Mouse (Mus musculus) thymus, adult 18-20 months (tissue): ENCODE measurements at regions not wholly inside any gene's neighbourhood (a gene's known extent, or its start where the extent isn't known, plus 50 kb on each side); places are given as distances from the start of the nearest gene placed in this dataset.

ENCODE experiments used
- DNase-seq, 2 experiments: peaks; one replicate each; pipeline ENCODE4 v3.0.0; 2022; ENCODE audit warnings: mixed read lengths in 2 of 2

DNA sequence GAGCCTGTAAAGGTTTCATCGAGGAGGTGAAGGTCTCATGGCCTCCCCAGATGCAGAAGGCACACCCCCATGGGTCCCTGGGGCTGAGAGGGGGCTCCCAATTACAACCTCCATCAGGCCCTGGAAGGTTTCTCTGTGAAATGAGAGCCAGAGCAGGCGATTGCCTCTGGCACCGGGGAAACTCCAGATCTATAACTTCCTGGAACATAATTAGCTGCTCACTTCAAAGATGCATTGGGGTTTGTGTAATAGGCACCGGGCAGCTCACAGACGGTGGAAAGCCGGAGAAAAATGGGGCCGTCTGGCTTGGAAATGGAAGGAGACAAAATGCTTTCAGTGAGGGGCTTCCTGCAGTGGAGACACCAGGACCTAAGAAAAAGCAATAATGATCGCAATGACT lies 151.2 kb upstream of the Mvb12b start:
- no peak for DNase-seq

DNA sequence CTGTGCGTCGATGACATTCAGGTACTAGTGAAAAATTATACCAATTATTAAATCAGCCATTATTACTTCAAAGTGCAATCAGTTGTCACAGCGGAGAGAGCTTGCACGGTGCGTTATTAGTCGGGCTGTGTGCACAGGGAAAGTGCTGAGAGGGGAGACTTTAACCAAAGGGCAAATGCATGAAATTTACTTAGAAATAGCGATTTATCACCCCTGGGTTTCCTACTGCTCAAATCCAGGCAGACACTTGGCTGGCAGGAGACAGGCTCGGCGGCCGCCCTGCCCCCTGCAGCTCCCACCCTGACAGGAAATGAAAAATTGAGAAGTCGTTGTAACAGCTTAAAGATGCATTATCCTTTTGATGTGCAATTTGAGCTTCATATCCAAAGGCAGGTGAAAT lies 145.5 kb upstream of the Mvb12b start:
- DNase-seq: no peak

DNA sequence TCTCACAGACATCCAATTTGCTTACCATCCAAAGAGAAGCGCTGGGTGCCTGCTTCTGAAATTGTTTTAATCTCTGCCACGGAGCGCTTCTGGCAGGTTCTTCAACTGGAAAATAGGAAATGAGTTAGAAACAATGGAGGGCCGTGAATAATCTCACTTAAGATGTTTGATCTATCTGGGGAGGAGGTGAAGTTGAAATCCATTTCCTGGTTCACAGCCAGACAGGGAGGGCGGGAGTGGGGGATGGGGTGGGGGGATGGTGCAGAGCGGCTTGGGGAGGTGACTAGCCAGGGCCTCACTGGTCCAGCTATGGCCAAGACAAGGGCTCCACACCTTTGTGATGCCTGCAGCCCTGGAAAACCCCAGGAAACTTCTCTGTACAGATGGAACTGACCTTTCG lies 143.7 kb upstream of the Mvb12b start:
- no peak for DNase-seq

DNA sequence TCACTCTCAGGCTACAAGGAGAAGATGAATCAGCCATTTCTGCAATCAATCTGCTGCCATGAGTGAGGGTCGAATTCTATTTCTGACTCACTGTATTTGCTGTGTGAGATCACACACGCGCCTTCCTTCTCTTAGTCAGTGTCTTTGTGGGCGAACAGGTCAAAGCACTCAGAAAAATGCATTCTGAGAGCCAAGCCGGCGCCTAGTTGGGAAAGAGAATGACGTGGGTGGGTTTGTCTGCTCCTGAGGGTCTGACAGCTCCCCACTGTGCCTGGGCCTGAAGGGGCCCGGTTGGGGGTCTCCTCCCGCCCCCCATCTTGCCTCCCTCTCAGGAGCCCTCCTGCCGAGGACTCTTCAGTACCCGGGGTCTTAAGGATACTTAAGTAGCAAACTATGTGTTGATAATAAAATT lies 143.3 kb upstream of the Mvb12b start:
- DNase-seq: no peak

DNA sequence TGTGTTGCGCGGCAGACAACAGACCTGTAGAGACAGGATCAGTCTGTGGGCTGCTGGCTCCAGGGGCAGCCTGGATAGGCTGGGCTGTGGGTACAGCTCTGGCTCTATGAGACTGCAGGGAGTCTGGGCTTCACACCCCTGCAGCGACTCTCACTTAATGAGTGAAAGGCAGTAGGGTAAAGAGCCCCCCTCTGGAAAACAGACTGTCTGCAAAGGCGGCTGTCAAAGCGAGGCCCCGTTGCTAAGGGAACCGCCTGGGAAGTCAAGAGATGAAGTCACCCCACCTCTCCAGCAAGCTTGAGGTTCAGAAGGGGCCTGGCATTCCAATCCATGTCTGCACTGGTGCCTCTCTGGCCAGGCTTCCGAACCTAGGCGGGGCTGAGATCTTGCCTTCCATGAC lies 139.7 kb upstream of the Mvb12b start:
- DNase-seq: no peak

DNA sequence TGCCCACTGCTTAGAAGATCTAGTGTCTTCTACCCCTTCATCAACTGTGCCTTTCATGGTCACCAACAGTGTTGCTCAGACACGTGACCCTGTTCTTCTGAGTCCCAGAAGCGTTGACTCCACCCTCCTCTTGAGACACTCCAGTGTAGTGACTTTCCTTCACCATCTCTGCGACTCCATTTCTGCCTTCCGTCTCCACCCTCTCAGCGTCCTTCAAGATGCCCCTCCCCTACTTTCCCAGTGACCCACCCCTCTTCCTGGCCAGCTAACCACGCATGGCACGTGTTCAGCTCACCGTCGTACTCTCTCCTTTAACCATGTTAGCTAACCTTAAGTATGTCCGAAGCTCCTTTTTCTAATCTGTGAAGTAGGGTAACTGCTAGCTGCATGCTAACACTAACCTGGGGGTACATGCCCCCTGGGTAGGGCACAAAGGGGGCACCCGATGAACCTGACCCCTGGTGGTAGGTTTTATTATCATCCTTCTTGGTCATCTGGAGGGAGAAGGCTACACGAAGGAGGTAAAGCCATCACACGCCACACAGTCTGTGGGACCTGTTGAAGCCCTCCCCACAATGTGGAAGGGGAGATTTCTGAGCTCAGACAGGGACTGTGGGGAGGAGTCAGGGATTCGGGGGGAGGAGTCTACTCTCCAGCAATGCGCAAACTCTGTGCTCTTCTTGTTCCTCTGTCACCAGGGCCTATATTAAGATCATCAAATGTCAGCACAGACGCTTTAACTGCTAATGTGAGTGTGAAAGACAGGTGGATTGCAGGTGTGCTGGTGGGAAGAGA lies 139.0 kb upstream of the Mvb12b start:
- no peak for DNase-seq

DNA sequence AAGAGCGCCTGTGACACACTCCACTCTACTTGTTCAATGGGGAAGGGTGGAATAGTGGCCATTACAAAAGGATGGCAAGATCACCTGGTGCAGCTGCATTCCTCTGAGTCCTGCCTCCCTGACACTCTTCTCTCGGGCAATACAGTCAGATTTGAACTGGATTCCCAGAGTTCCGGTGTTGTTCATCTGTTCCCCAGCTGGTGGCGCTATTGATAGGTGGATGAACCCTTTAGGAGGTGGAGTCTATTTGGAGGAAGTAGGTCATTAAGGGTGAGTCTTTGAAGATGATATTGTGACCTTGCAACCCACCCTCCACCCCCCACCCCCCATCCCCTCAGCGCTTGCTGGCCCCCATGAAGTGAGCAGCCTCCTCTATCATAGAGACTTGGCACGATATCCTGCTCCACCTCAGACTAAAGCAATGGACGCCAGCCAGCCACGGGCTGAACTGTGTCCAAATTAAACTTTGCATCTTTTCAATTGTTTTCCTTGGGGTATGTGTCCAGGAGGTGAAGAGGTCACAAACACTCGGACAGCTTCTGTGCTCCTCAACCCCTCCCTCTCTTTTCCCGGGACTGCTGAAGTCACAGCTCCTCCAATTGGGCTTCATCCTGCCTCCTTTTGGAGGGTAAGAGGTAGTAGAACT lies 138.1 kb upstream of the Mvb12b start:
- DNase-seq: no peak

DNA sequence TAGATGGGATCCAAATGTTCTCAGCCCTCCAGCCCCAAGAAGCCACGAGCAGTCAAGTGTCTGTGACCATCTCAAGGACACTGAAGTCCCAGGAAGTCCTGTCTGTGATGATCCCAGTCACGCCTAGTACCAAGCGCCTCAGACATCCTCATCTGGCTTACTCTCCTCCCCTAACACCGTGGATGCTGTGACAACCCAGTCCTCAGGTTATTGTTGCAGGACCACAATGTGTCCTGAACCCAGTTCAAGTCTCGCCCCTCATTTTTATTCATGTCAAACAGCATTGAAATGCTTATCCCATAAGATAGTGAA lies 129.4 kb upstream of the Mvb12b start:
- no peak for DNase-seq

DNA sequence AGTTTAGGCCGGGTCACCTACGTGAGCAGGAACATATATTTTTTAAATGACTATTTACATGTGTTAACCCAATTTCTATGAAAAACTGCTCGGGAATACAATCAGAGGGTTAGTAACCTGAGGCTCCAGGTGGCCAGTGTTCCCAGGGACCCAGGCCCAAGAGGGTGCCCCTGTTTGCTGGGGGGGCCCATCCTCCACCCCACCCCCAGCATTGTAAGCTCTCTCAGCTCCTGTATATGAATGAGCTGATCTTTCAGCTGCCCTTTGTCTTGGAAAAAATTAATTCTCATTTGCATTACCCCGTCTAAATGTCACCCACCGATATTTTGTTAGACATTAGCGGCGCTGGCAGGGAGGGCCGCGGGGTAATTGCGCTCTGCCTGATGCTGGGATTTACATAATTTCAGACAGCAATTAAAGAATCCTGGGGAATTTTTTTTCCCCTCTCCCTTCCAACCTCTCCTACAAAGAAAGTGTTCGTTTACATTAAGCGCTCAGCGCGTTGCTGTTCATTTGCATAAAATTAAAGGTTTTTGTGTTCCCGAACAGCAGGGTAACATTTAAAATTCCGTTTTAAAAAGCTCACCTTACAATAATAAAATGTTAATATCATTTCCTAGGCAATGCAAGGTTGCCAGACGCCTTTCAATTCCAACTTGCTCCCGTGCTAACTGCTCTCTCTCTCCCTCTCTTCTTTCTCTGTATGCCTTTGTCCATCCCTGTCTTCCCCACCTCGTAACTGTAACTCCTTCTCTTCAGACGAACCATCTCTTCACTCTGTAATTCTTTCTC lies 128.8 kb upstream of the Mvb12b start:
- DNase-seq: no peak

DNA sequence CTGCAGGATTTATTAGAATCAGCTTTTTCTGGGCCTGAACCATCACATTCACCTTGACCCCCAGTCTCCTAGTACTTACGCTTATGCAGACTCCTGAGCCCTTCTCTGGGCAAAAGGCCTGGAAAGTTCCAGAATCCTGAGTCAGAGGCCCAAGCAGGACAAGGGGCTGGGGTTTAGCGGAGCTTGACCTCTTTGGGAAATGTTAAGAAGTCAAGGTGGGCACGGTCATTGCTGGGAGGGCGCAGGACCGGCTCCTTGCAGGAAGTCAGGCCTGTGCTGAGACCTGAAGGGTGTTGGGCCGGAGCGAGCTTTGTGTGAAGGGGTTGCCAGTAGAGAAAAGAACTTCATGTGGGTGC lies 127.9 kb upstream of the Mvb12b start:
- no peak for DNase-seq

DNA sequence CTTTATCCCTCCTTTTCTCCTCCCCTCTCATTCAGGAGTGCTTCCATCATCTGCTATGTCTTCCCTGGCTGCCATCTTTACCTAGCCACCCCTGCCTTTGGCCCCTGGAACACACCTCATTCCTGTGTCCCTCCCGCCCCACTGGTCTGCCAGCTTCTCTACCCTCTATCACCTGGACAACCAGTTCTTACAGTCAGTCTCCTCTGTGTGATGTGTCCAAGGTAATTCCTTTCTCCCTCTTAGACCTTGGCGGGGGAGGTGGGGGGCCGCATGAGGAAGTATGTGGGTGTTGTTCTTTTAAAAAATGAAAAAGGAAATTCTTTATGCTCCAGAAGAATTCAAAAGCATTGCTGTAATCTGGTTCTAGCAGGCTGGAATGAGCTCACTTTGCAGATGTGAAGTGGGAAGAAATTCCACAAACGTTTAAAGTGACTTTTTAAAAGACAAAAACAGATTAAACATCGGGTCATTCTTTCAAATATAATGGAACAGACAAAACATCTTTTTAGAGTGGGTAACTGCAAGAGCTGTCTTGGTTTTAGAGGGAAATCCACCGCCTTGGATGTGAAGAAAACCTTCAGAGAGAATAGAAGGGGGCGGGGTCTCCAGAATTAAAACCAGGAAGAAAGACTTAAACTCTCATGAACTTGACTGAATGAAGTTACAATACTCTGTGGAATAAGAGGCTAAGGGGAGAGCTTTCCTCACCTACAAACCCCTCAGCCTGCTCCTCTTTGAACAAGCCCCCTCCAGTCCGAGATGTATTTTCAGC lies 127.3 kb upstream of the Mvb12b start:
- no peak for DNase-seq

DNA sequence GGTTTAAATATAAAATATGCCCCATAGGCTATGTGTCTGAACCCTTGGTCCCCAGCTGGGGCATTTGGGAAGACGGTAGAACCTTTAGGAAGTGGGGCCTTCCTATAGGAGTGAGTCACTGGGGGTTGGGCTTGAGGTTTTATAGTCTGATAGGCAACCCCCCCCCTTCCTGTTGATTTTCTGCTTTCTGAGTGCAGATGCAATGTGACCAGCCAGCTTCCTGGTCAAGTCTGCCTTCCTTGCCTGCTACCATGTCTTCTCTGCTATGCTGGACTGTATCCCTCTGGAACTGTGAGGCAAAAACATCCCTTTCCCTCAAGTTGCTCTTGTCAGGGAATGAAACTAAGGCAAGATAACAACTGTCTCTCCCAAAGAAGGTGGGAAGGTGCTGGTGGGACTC lies 122.4 kb upstream of the Mvb12b start:
- DNase-seq: no peak

DNA sequence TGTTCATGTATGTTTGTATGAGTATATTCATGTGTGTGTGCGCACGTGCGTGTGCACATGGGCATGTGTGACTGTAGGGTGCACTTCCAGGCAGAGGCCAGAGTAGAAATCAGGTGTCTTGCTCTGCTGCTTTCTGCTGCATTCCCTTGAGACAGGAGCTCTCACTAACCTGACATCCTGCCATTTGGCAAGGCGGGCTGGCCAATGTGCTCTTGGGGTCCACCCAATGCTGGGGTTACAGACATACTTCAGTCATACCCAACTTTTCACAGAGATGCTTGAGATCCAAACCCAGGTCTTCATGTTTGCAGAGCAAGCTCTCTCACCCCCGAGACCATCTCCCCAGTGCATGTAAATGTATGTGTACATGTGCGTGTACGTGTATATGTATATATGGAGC lies 120.2 kb upstream of the Mvb12b start:
- no peak for DNase-seq

DNA sequence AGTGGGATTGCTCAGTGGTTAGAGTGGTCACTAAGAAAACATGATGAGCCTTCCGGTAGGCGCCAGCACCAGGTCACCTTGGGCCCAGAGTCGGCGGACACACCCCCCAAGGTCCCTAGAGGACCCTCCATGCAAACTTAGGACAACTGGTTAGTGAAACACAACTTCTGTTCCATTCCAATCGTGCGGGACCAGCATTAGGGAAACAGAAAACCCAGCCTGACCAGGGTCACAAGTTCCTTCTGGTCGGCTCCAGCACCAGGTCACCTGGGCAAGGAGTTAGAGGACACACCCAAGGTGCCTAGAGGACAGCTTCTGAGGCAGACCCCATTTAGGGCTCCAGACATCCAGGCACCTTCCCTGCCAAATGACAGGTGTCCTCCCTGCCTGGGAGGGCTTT lies 109.4 kb upstream of the Mvb12b start:
- DNase-seq: no peak

DNA sequence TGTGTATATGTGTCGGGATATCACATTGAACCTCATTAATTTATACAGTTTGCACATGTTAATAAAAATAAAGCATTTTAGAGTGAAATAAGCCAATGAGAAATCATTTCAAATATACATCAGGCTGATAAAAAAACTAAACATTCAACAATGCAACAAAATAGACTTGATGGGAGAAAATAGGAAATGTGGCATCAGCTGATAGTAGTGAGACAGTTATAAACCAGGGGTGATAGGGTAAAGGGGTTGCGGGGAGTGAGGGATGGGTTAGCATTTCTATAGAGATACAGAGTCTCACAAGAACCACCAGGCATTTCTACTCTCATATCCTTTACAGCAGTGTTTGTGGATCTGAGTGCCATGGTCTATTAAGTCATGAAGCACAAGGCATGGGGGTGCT lies 108.6 kb upstream of the Mvb12b start:
- DNase-seq: no peak

DNA sequence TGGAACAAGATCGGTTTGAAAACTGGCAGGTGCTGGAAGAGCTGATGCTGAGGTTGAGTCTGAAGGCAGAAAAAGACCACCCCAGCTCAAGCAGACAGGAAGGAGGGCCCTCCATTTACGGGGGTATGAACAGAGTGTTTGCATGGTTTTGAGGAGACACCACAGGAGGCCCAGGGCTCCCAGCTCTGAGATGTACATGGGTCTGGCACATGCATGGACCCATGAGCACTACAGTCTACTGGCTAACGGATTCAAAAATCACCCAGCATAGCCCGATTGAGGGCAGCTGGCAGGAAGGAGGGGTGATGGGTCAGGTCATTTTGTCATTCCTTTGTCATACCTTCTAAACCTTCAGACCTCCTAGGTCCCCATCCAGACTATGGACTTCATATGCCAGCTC lies 103.6 kb upstream of the Mvb12b start:
- DNase-seq: no peak

DNA sequence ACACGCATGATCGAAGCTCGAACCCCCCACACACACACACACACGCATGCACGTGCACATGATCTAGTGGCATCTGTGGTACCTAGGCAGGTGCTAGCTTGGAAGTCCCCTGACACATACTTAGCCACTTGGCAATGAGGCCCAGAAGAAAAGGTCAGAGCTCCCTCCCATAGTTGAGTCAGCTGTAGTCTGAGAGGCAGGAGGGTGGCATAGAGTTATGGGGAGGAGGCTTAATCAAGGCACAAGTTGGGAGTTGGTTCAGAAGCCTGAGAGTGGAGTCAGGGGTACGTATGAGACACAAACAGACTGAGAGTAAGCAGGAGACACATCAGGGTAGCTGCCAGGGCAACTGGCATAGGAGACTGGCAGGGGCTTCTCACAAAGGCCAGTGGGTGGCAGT lies 103.0 kb upstream of the Mvb12b start:
- DNase-seq: no peak

DNA sequence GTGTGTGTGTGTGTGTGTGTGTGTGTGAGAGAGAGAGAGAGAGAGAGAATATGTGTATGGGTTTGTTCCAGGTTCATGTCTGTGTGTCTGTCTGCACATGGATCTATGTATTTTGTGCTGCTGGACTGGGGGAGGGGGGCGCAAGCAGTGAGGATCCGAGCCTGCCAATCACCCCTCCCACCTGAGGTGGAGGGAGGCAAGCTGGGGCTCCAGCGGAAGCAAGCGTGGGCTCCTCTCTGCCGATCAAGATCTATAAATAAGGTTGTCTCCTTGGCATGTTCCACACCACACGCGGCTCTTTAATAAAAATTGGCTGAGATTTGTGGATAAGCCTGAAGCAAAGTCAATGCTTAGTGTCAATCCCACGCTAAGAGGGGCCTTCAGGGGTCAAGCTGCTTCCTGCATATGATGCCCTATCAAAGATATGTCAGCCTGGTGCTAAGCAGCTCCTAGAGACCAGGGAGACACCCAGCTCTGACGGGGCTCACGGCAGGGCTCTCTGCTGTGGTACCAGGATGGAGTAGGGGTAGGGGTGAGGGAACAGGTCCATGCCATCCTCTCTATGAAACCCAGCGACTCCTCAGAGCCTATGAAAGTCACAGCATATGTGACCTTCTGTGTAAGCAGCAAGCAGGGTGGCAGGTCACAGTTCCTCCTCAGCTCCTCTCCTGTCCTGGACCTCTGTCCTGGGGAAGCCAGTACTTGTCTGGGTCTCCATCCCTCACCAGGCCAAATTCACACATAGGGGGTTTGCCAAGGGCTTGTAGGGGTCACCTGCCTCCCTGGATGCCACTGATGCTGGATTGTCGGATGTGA lies 102.0 kb upstream of the Mvb12b start:
- DNase-seq: no peak

DNA sequence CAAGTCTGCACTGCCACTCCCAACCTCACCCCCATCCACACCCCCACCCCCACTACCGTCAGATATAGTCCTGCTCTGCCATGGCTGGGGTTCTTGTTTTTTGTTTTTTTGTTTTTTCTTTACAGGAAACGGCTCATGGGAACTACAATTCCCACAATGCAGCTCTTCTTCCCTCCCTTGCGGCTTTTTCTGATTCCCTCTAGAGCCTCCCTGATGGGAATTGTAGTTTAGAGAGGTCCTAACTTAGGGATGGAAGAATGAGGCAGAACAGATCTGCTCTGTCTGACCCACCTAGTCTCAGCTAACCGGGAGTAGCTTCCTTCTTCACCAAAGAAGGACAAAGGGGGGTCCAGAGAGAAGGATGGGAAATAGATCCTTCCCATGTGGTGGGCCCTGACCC lies 98.7 kb upstream of the Mvb12b start:
- DNase-seq: no peak

DNA sequence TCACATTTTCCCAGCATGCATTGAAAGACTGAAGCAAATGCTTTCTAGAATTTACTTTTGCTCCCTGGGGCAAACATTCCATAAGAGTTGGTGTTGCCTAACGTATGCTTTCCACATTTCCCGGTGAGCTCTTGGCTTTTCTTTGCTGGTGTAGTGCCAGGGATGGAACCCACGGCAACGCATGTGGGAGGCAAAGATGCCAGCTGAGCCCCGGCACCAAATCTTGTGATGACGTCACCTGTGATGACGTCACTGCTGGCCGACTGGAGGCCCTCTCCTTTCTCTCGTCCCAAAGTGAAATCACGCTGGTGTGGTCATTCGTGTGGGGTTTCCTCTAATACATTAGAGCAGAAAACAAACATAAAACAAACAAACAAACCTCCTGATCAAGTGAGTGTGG lies 97.6 kb upstream of the Mvb12b start:
- DNase-seq: no peak

DNA sequence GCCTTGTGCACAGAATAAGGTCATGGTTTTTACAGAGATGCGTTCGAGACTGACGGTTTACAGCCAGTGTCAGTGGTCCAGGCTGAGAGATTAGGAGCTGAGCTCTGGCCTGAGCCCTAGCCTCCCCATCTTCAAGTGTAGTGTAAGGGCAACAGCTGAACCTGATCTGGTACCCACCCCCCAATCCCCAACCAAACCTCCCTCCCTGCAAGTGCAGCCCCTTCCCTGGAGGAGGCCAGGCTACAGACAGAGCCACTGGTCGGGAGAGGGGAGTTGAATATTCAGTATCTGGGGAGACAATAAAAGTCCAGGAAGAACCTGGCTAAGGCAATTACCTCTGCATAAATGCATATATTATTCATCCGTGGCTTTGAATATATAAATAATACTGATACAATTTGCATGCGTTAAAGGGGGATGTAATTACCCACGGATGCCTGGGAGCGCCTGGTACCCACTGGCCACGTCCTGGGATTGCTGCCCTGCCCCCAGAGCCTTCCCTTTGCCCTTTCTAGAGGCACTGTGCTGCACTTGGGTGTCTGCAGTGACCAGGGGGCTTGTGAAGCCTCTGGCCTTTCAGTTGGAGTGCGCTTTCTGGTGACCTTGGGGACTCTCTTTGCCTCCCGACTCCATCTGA lies 95.5 kb upstream of the Mvb12b start:
- DNase-seq: no peak

DNA sequence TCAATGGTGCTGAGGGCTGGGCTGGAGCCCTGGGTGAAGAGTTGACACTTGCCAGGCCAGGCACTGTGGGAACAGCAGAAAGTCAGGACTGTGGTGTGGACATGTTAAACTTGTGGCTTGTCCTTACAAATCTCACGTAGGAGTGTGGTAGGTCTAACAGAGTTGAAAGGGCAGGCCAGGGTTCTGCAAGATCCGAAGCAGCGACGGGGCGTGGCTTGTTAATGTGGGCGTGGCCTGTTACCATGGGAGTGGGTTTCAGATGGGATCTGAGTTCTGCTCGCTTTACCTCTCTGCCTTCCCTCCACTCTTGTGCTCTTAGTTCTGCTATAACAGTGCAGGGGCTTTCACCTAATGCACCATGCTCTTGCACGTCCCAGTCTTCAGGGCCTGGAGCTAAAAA lies 94.2 kb upstream of the Mvb12b start:
- DNase-seq: no peak
